Mouse (Mus musculus) heart, adult 2 months (tissue): ENCODE measurements at regions not wholly inside any gene's neighbourhood (a gene's known extent, or its start where the extent isn't known, plus 50 kb on each side); places are given as distances from the start of the nearest gene placed in this dataset.

Experiments
- CTCF ChIP-seq: fragments of 200-600 bp; IDR thresholded peaks from 2 replicates; pipeline ENCODE4 v1.8.1; 2022; ENCODE audit warnings: antibody characterized with exemption, mild to moderate bottlenecking, moderate library complexity
- EP300 ChIP-seq: fragments of 200-500 bp; IDR thresholded peaks from 2 replicates; pipeline ENCODE4 v1.6.1; 2011; ENCODE audit warnings: low read depth, low read length, control low read depth; ENCODE audit not compliant: insufficient read depth
- POLR2A ChIP-seq: fragments of 200-500 bp; IDR thresholded peaks from 2 replicates; pipeline ENCODE4 v1.6.1; 2011; ENCODE audit warnings: mild to moderate bottlenecking, low read depth, low read length, control low read depth; ENCODE audit not compliant: insufficient read depth

- TF ChIP-seq POLR2A (no peak), CTCF (no peak), EP300 (no peak)
Observed at GRCm38 (mm10) chr9:30810290-30810689, 112.0 kb downstream of the Adamts15 start.
